Mouse (Mus musculus): ENCODE results near the gene Rapgef4. TPM values are rescaled to one million over a fixed set of nuclear protein-coding genes. Genes with fewer than 3 reads are reported as not detected.
A peak's percentile ranks its signal among the peaks of the same experiment; 100 is the strongest.

The Rapgef4 gene
- polyA plus RNA-seq, 1 experiment: 555 TPM

GRCm38 (mm10) chr2:72037357-72037756, 56.3 kb downstream of the Rapgef4 start:
- H3K4me3 ChIP-seq (ENCODE audit: insufficient read depth, low read length): no peak overlapping the region
- H3K27ac ChIP-seq (ENCODE audit: insufficient read depth, low read length): no peak overlapping the region
- TF ChIP-seq POLR2A (IDR thresholded peaks at IDR 0.05; ENCODE audit: extremely low read depth, insufficient read depth, low read length) (no peak), CTCF (IDR thresholded peaks at IDR 0.05; ENCODE audit: extremely low read depth, insufficient read depth, low read length) (no peak)
- H3K4me1 ChIP-seq (ENCODE audit: control insufficient read depth, insufficient read depth, low read length): 0 out of 2 replicates have a peak, but pooled peaks cover 2% of the 10 kb centered on the region

GRCm38 (mm10) chr2:72038235-72038634, 57.2 kb downstream of the Rapgef4 start:
- H3K4me3 ChIP-seq (ENCODE audit: insufficient read depth, low read length): no peak overlapping the region
- 0 out of 2 replicates have a peak, but pooled peaks cover 2% of the 10 kb centered on the region for H3K4me1 ChIP-seq (ENCODE audit: control insufficient read depth, insufficient read depth, low read length)
- no peak overlapping the region for H3K27ac ChIP-seq (ENCODE audit: insufficient read depth, low read length)
- TF ChIP-seq POLR2A (IDR thresholded peaks at IDR 0.05; ENCODE audit: extremely low read depth, insufficient read depth, low read length) (no peak), CTCF (IDR thresholded peaks at IDR 0.05; ENCODE audit: extremely low read depth, insufficient read depth, low read length) (peak; percentile 94)

- Histone ChIP-seq H3K4me3 (ENCODE audit: insufficient read depth, low read length) (no peak overlapping the region), H3K27ac (ENCODE audit: insufficient read depth, low read length) (peak overlapping the region; percentile 36; the same call in 1 of the 2 replicates), H3K4me1 (ENCODE audit: control insufficient read depth, insufficient read depth, low read length) (0 out of 2 replicates have a peak, but pooled peaks cover 2% of the 10 kb centered on the region)
- no peak for TF ChIP-seq POLR2A (IDR thresholded peaks at IDR 0.05; ENCODE audit: extremely low read depth, insufficient read depth, low read length)
- no peak for TF ChIP-seq CTCF (IDR thresholded peaks at IDR 0.05; ENCODE audit: extremely low read depth, insufficient read depth, low read length)
Measured at GRCm38 (mm10) chr2:72038651-72039251, 57.7 kb downstream of the Rapgef4 start.

- TF ChIP-seq CTCF (IDR thresholded peaks at IDR 0.05; ENCODE audit: extremely low read depth, insufficient read depth, low read length) (no peak), POLR2A (IDR thresholded peaks at IDR 0.05; ENCODE audit: extremely low read depth, insufficient read depth, low read length) (no peak)
- H3K27ac ChIP-seq (ENCODE audit: insufficient read depth, low read length): no peak overlapping the region
- 0 out of 2 replicates have a peak, but pooled peaks cover 2% of the 10 kb centered on the region for H3K4me1 ChIP-seq (ENCODE audit: control insufficient read depth, insufficient read depth, low read length)
- no peak overlapping the region for H3K4me3 ChIP-seq (ENCODE audit: insufficient read depth, low read length)
Measured at GRCm38 (mm10) chr2:72039522-72040045, 58.5 kb downstream of the Rapgef4 start.

GRCm38 (mm10) chr2:72041087-72041486, 60.0 kb downstream of the Rapgef4 start:
- H3K4me1 ChIP-seq (ENCODE audit: control insufficient read depth, insufficient read depth, low read length): no peaks in the 10 kb centered on the region
- no peak overlapping the region for H3K4me3 ChIP-seq (ENCODE audit: insufficient read depth, low read length)
- TF ChIP-seq POLR2A (IDR thresholded peaks at IDR 0.05; ENCODE audit: extremely low read depth, insufficient read depth, low read length) (no peak), CTCF (IDR thresholded peaks at IDR 0.05; ENCODE audit: extremely low read depth, insufficient read depth, low read length) (no peak)
- H3K27ac ChIP-seq (ENCODE audit: insufficient read depth, low read length): no peak overlapping the region

GRCm38 (mm10) chr2:72042093-72042492, 61.1 kb downstream of the Rapgef4 start:
- H3K4me1 ChIP-seq (ENCODE audit: control insufficient read depth, insufficient read depth, low read length): no peaks in the 10 kb centered on the region

GRCm38 (mm10) chr2:72044191-72044590, 63.2 kb downstream of the Rapgef4 start:
- H3K27ac ChIP-seq (ENCODE audit: insufficient read depth, low read length): no peak overlapping the region
- TF ChIP-seq POLR2A (IDR thresholded peaks at IDR 0.05; ENCODE audit: extremely low read depth, insufficient read depth, low read length): no peak
- TF ChIP-seq CTCF (IDR thresholded peaks at IDR 0.05; ENCODE audit: extremely low read depth, insufficient read depth, low read length): peak; percentile 49
- no peak overlapping the region for H3K4me3 ChIP-seq (ENCODE audit: insufficient read depth, low read length)
- no peaks in the 10 kb centered on the region for H3K4me1 ChIP-seq (ENCODE audit: control insufficient read depth, insufficient read depth, low read length)

More at GRCm38 (mm10) chr2:72042093-72042492, 61.1 kb downstream of the Rapgef4 start:
- TF ChIP-seq POLR2A (IDR thresholded peaks at IDR 0.05; ENCODE audit: extremely low read depth, insufficient read depth, low read length) (no peak), CTCF (IDR thresholded peaks at IDR 0.05; ENCODE audit: extremely low read depth, insufficient read depth, low read length) (peak; percentile 30; the same call in 1 of the 2 replicates)
- Histone ChIP-seq H3K4me3 (ENCODE audit: insufficient read depth, low read length) (no peak overlapping the region), H3K27ac (ENCODE audit: insufficient read depth, low read length) (no peak overlapping the region)

- TF ChIP-seq CTCF (IDR thresholded peaks at IDR 0.05; ENCODE audit: extremely low read depth, insufficient read depth, low read length) (no peak), POLR2A (IDR thresholded peaks at IDR 0.05; ENCODE audit: extremely low read depth, insufficient read depth, low read length) (no peak)
- Histone ChIP-seq H3K27ac (ENCODE audit: insufficient read depth, low read length) (no peak overlapping the region), H3K4me1 (ENCODE audit: control insufficient read depth, insufficient read depth, low read length) (no peaks in the 10 kb centered on the region), H3K4me3 (ENCODE audit: insufficient read depth, low read length) (no peak overlapping the region)
Measured at GRCm38 (mm10) chr2:72045024-72045423, 64.0 kb downstream of the Rapgef4 start.

- no peak overlapping the region for H3K27ac ChIP-seq (ENCODE audit: insufficient read depth, low read length)
- no peak overlapping the region for H3K4me3 ChIP-seq (ENCODE audit: insufficient read depth, low read length)
- TF ChIP-seq CTCF (IDR thresholded peaks at IDR 0.05; ENCODE audit: extremely low read depth, insufficient read depth, low read length): no peak
- TF ChIP-seq POLR2A (IDR thresholded peaks at IDR 0.05; ENCODE audit: extremely low read depth, insufficient read depth, low read length): no peak
- H3K4me1 ChIP-seq (ENCODE audit: control insufficient read depth, insufficient read depth, low read length): no peaks in the 10 kb centered on the region
Measured at GRCm38 (mm10) chr2:72045659-72046058, 64.6 kb downstream of the Rapgef4 start.

- Histone ChIP-seq H3K4me3 (ENCODE audit: insufficient read depth, low read length) (no peak overlapping the region), H3K27ac (ENCODE audit: insufficient read depth, low read length) (no peak overlapping the region), H3K4me1 (ENCODE audit: control insufficient read depth, insufficient read depth, low read length) (0 out of 2 replicates have a peak, but pooled peaks cover 1% of the 10 kb centered on the region)
- no peak for TF ChIP-seq POLR2A (IDR thresholded peaks at IDR 0.05; ENCODE audit: extremely low read depth, insufficient read depth, low read length)
Measured at GRCm38 (mm10) chr2:72050451-72050850, 69.4 kb downstream of the Rapgef4 start.
